Mouse (Mus musculus) hematopoietic stem cell, adult 5-6 weeks (primary cell): ENCODE measurements around the gene Map3k5. TPM values are rescaled to one million over a fixed set of nuclear protein-coding genes. Genes with fewer than 3 reads are reported as not detected.

Experiments
- ATAC-seq, 2 experiments: fragments of 125-278 bp in 1 of 2; replicated peaks in 1 of 2; 2 replicates each; pipeline ENCODE4 v1.8.0; 2016 to 2017; ENCODE audit warnings: inconsistent platforms in 2 of 2, mild to moderate bottlenecking in 2 of 2, moderate number of reproducible peaks in 2 of 2, low read depth in 1 of 2, moderate TSS enrichment in 1 of 2; ENCODE audit not compliant: low FRiP score in 2 of 2, poor library complexity in 2 of 2, severe bottlenecking in 2 of 2, insufficient read depth in 1 of 2, low TSS enrichment in 1 of 2
- total RNA-seq: library from RNA; stranded (forward); fragments of 172-1452, 232-1000 nt; gene quantifications from 2 replicates; pipeline ENCODE4 v1.2.3, GENCODE M21; 2017

The Map3k5 gene
- total RNA-seq, 1 experiment from 2014 or later: 22.7 TPM

DNA sequence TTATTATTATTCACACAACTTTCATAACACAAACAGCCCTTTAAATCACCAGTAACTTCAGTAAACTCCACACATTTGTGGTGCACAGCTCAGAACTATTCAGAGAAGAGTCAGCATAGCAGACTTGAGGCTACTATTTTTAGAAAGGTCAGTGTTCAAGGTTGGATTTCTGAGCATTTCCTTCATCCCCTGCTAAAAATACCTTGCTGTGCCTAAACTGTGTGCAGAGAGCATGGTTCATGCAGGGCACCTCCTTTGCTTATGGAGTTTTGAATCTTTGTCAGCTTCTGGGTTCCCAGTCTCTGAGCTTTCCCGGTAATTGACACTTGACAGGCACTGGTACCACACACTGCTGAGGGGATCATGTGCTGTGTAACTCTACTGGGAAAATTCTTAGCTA is 6.1 kb upstream of the Map3k5 start:
- ATAC-seq: no peak

DNA sequence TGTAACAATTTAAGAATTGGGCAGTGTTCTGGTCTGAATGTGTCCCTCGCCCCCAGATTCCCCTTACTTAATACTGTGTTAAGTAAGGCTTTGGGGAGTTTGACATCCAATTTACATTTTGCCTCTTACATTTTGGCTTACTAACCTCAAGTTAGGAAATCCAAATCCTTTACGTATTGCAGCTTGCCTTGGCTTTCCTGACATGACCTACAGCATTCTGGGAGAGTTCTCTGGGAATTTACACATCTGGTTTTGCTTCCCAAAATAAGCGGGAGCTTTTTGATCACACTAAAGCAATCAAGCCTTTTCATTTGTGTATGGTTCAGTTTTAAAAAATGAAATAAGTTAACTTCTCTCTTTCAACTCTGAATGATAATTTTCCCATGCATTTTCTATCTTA is 1.3 kb upstream of the Map3k5 start:
- no peak for ATAC-seq

DNA sequence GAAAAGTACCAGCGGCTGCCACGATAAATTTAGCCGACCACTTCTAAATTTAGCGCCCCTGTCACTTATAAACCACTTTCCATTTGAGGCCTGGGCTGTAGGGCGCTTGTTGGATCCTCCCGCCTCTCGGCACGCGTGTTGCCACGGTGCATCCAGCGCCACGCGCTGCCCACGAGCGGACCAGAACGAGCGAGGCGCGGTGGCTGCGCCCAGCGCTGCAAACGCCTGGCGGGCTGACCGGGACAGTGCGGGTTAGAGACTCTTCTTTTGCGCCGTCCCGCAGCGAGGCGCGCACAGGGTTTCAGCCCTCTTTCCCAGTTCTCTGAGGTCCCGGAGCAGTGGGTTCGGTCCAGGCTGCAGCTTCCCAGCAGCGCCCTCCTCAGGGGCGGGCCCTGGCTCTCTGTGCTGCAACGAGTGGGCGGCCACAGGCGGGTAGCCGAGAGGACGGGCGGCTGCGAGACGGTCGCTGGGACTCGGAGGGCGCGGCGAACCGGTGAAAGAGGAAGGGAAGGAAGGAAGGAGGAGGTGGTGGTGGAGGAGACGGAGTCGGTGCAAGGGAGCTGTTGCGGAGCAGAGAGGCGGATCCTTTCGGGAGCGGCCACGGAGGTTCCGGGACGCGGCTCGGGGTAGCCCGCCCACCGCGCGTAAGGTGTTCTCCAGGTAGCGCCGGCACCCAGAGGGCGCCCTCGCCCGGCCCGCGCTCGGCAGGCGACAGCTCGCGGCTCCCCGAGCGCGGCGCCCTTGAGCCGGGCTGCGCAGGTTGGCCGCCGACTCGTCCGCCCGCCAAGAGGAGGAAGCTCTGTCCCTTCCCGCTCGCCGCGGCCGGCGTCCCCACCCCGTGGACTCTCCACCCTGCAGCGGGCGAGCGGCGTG is 525 bp upstream of the Map3k5 start:
- ATAC-seq: peak; percentile 81 to 88

DNA sequence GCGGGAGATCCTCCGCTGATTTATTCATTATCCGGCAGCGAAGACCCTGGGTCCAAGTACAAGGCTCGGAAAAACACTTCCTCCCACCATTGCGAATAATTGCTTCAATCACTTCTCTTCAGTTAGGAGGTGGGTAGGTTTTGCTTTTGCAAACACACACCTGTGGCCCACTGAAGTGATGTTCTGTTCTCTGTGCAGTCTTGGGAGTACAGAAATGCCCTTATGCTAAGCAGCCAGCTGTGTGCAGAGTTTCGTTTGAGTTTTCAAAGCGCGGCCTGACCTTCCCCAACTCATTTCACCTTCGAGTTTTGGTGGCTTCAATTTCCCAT is 987 bp downstream of the Map3k5 start:
- no peak for ATAC-seq

DNA sequence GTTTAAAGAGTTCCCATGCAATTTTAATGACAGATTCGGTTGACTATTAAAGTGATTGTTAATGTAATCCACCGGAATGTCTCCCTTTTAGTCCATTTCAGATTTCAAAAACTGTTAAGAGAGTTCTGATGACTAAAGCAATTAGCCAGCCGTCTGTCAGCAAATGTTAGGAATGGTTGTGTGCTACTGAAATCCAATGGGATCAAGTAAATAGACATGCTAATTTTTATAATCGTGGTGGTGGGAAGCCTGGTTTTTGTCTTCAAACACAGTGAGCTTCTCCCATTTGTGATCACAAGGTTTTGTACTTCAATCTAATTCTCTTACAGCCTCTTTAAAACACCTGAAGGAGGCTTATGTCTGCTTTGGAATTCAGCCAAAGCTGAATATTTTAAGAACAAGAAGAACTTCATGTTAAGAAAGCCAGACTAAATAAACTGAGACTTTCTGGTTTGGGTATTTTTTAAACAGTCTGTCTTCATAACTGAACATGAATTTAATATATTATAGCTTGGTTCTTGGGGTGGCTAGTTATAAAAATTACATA is 1.6 kb downstream of the Map3k5 start:
- no peak for ATAC-seq

DNA sequence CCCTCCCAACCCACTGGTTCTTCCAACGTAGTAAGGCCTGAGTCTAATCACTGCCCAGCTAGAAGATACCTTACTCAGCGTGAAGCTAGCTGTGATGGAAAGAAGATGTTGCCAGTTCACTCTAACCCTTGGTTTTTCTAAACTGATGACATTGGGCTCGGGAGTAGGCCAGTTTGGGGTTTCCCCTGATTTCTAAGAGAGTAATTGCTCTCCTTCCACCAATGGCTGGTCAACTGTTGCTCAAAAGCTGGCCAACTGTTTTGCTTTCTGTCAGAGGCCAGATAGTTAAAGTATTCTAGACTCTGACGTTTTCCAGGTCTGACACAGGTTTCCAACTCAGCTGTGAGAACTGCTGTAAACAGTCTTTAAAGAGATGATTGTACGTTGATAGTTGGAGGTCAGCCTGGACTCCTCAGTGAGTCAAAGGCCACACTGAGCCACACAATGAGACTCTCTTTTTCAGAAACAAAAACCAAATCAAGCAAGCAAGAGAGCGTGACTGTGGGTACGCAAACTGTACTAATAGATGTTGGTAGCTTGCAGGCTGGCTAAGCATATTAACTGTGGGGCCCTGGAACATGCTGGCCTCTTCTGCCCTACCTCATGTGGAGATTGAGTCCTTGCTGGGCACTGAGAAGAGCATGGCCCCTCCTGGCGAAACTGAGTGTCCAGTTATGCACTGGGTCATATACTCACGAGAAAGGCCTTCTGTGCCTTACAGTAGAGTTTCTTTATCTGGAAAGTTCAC is 2.9 kb downstream of the Map3k5 start:
- no peak for ATAC-seq

DNA sequence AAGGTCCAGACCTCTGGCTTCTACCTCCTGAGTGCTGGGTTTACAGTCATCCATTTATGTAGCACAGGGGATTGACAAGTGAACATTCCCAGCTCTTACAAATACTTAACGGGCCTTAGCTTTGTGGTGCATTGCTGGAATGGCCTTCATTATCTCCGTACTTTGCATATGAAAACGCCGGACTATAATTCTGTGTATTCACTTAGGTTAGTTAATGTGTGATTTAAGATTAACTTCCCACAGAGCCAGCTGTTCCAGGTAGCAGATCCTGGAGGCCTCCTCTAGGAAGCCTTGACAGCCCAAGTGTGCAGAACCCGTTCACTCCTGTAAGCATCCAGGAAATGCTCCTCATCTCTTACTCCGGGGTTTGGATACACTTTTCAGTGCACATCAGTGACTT is 4.5 kb downstream of the Map3k5 start:
- ATAC-seq: no peak

DNA sequence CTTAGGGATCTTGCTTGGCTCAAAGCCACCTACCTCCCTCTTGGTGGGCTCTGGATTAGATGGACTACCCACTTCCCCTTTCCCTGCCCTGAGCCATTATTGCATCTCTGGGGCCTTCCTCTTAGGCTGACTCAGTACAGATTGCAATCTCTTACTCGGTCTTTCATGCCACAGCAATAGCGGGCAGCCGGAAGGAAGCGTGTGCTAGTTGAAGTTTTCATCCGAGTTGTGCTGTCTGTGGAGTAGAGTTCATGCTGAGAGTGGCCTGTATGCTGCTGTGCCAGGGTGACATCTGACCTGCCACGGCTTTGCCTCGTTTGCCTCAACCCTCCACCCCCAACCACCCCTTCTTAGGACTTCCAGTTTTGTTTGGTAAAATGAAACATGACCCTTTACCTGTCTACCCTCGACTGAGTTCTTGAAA is 5.0 kb downstream of the Map3k5 start:
- peak; percentile 79 to 86 for ATAC-seq

DNA sequence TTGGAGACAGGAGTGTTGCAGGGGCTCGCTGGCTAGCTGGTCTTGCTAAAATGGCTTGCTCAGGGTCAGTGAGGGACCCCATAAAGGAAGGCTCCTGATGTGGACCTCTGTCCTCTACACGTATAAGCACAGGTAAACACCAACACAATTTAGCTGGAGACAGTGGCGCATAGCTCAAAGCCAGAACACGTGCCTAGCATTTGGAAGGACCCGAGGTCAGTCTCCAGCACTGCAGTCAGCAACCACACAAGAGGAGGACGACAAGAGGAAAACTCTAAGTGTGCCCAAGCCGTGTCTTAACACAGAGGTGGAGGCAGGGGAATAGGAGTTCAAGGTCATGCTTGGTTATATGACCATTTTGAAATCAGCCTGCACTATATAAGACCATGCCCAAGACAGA is 5.9 kb downstream of the Map3k5 start:
- ATAC-seq: no peak

DNA sequence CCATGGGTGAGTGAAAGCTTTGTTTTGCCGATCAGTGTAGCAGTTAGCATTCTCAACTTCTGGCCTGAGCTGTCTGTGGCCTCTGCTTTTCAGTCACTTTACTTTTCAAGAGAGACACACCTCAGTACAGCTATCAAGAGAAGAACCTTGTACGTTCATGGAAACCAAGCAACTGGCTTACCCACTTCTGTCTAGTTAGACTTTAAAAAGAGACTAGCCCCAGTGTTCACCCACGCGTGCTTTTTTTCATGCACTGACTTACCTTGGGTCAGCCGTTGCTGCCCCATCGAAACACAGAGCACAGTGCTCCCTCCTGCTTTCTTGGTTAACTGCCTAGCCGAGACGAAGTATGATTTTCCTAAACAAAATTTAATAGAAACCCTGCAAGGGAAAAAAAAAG is 6.4 kb downstream of the Map3k5 start:
- no peak for ATAC-seq

DNA sequence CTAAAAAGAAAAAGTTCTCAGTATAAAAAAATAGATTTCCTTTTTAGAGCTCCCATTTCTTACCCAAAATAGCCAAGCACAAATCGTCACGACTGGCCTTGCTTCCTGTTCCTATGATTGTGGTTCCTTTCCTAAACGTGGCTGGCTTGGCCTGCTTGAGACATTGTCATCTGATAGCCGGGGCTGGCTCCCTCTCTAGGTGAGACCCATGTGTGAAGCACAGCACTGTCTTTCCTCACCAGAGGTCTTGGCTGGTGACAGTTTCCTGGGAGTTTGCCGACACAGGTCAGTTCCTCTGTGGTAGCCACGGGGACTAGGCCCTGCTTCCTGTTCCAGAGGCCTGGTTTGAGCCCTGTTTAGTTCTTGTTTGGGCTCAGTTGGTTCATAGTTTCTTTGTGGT is 6.8 kb downstream of the Map3k5 start:
- ATAC-seq: peak; percentile 52 to 64

DNA sequence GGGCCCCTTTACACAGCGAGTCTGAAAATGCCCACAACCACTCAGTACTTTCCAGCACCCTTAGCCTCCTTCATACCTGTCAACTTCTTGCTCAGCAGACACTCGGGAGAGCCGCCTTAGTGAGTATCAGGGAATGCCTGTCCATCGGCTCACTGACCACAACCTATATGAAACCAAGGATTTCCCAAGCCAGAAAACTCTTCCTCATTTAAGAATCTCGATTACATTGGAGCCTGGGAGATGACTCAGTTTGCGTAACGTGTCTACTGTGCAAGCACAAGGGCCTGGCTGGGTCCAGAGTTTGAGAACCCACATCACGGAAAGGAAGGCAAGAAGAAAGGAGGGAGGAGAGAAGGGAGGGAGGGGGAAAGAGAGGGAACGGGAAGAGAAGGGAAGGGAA is 7.6 kb downstream of the Map3k5 start:
- peak in 1 of 2 experiments; percentile 4; a peak in 1 of 4 replicates for ATAC-seq

DNA sequence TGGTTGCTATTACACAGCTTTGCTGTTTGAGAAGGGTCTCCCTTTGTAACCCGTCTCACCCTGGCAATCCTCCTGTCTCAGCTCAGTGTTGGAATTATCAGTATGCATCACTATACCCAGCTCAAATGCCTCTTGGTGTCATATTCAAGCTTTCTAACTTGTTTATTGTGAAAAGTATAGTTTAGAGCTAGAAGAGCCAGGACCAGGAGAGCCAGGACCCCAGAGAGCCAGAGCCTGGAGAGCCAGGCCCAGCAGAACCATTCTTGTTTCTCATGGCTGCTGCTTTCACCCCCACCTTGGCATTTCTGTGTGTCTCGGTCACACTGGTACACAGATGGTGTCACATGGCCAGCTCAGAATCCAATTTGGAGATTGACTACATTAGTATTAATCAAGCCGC is 8.3 kb downstream of the Map3k5 start:
- no peak for ATAC-seq

DNA sequence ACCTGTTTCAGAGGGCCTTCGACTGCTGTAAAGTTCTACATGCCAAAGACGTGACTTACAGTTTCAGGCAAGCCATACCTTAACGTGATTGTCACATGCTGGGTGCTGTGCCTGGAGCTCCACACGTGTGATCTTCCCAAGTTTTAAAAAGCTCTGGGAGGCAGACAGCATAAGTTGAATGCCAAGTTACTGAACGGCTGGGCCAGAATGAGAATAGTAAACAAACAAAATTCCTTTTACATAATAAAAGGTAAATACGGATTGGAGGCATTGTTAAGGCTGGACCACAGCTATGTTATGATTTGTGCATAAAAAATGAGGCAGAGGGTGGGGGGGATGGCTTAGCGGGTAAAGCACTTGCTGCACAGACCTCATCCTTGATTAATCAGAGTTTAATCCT is 11.4 kb downstream of the Map3k5 start:
- ATAC-seq: no peak

DNA sequence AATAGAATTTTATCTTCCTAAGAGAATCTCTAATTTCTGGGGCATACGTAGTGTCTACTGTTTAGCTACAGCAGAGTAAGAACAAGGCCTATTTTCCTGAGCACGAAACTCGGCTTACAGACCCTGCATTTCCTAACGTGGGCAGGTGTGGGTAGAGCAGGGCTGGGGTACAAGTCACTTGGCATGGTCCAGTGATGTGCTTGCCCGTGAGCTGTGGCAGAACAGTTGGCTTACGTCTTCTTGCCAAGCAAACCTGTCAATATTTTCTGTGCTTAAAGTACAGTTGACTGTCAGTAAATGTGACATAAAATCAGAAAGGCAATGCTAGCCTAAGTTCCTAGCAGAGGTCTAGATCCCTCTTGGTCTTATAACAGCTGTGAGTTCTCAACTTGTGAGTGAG is 12.4 kb downstream of the Map3k5 start:
- ATAC-seq: no peak

DNA sequence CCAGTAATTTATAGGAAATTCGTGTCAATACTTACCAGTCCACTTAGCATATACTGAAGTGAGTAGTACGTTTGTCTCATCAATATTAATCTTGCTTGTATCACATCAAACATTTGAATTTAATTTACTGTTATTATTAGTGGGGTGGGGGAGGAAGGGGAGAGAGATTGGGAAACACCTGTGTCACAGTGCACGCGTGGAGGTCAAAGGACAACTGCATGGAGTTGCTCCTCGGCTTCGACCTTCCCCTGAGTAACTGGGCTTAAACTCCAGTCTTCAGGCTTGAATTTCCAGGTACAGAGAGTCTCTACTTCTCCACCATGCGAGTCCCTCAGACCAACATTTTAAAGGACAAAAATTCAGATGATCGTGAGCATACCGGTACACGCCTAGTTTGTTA is 13.2 kb downstream of the Map3k5 start:
- no peak for ATAC-seq

DNA sequence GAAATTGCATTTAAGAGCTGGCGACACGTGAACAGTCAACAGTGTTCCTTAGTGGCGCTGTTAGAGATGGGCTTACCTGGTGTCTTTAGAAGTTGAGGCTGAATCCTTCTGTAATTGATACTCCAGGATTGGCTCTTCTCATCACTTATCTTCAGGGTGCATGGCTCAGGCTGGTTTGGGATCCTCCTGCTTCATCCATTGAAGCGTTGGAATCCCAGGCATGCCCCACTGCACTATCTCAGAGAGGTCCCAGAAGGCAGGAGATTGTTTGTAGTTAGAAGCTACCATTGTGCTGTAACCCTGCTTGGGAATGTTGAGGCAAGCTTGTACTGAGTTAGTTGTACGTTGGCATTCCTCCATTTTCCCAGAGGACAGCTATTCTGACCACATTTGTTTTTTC is 13.6 kb downstream of the Map3k5 start:
- ATAC-seq: no peak

DNA sequence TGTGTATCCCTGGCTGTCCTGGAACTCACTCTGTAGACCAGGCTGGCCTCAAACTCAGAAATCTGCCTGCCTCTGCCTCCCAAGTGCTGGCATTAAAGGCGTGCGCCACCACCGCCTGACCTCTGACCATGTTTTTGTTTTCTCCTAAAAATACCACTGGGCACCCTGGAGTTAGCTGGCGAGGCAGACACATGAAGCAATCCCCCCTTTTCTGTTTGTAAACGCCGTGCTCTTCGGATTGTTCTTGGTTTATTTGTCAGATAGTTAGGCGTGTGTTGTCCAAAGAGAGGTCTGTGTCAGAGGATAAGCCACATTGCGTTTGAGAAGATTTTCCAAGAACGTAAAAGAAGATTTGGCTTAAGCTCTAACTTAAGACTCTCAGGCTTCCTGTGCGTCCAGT is 14.1 kb downstream of the Map3k5 start:
- no peak for ATAC-seq
